Mouse (Mus musculus): ENCODE results near the gene Dmrtb1. TPM values are rescaled to one million over a fixed set of nuclear protein-coding genes. Genes with fewer than 3 reads are reported as not detected.

The Dmrtb1 gene
- polyA plus RNA-seq, 1 experiment from 2014 or later: 11.6 TPM

- 75% methylated on average over 5 of the region's 5 CpGs for WGBS
- H3K27ac ChIP-seq (ENCODE audit: low read depth, low read length): no peak overlapping the region
- H3K9me3 ChIP-seq (ENCODE audit: control insufficient read depth, low read length): no peaks in the 10 kb centered on the region
- no peak overlapping the region for H3K9ac ChIP-seq (ENCODE audit: low read length)
- H3K36me3 ChIP-seq (ENCODE audit: control insufficient read depth, insufficient read depth, low read length): no peaks in the 10 kb centered on the region
- DNase-seq (ENCODE audit: low spot score, missing footprints): no peak
- no peak overlapping the region for H3K4me2 ChIP-seq
- no peak overlapping the region for H3K4me3 ChIP-seq (ENCODE audit: low read depth, low read length)
- ATAC-seq (ENCODE audit: low FRiP score): no peak
- no peaks in the 10 kb centered on the region; the same call in 1 of the 2 replicates for H3K4me1 ChIP-seq (ENCODE audit: control insufficient read depth, insufficient read depth, low read length)
- peaks cover 10% of the 10 kb centered on the region for H3K27me3 ChIP-seq (ENCODE audit: control insufficient read depth, insufficient read depth, low read length)
Observed at GRCm38 (mm10) chr4:107670731-107671130, 13.3 kb downstream of the Dmrtb1 start.

GRCm38 (mm10) chr4:107668514-107668913 is 15.5 kb downstream of the Dmrtb1 start:
- H3K27me3 ChIP-seq (ENCODE audit: control insufficient read depth, insufficient read depth, low read length): peaks cover 10% of the 10 kb centered on the region
- H3K4me3 ChIP-seq (ENCODE audit: low read depth, low read length): no peak overlapping the region
- no peaks in the 10 kb centered on the region for H3K36me3 ChIP-seq (ENCODE audit: control insufficient read depth, insufficient read depth, low read length)
- DNase-seq (ENCODE audit: low spot score, missing footprints): no peak
- 93% methylated on average over 2 of the region's 2 CpGs for WGBS
- ATAC-seq (ENCODE audit: low FRiP score): no peak
- no peak overlapping the region for H3K27ac ChIP-seq (ENCODE audit: low read depth, low read length)
- H3K9me3 ChIP-seq (ENCODE audit: control insufficient read depth, low read length): no peaks in the 10 kb centered on the region
- no peaks in the 10 kb centered on the region for H3K4me1 ChIP-seq (ENCODE audit: control insufficient read depth, insufficient read depth, low read length)
- no peak overlapping the region for H3K9ac ChIP-seq (ENCODE audit: low read length)
- no peak overlapping the region for H3K4me2 ChIP-seq

- Histone ChIP-seq H3K9me3 (ENCODE audit: control insufficient read depth, low read length) (no peaks in the 10 kb centered on the region), H3K9ac (ENCODE audit: low read length) (no peak overlapping the region), H3K4me2 (no peak overlapping the region), H3K4me1 (ENCODE audit: control insufficient read depth, insufficient read depth, low read length) (peaks cover 5% of the 10 kb centered on the region; the same call in 1 of the 2 replicates), H3K27me3 (ENCODE audit: control insufficient read depth, insufficient read depth, low read length) (no peaks in the 10 kb centered on the region), H3K4me3 (ENCODE audit: low read depth, low read length) (no peak overlapping the region), H3K27ac (ENCODE audit: low read depth, low read length) (no peak overlapping the region), H3K36me3 (ENCODE audit: control insufficient read depth, insufficient read depth, low read length) (no peaks in the 10 kb centered on the region)
- 89% methylated on average over 11 of the region's 11 CpGs for WGBS
- no peak for DNase-seq (ENCODE audit: low spot score, missing footprints)
- no peak for ATAC-seq (ENCODE audit: low FRiP score)
Observed at GRCm38 (mm10) chr4:107660649-107661048, 23.4 kb downstream of the Dmrtb1 start.

GRCm38 (mm10) chr4:107653280-107653643 is 30.8 kb downstream of the Dmrtb1 start:
- H3K9me3 ChIP-seq (ENCODE audit: control insufficient read depth, low read length): no peaks in the 10 kb centered on the region
- H3K36me3 ChIP-seq (ENCODE audit: control insufficient read depth, insufficient read depth, low read length): no peaks in the 10 kb centered on the region
- no peak overlapping the region for H3K4me2 ChIP-seq
- no peak overlapping the region for H3K9ac ChIP-seq (ENCODE audit: low read length)
- H3K4me3 ChIP-seq (ENCODE audit: low read depth, low read length): no peak overlapping the region
- peaks cover 9% of the 10 kb centered on the region for H3K4me1 ChIP-seq (ENCODE audit: control insufficient read depth, insufficient read depth, low read length)
- H3K27ac ChIP-seq (ENCODE audit: low read depth, low read length): no peak overlapping the region
- ATAC-seq (ENCODE audit: low FRiP score) (0 out of 2 replicates have a peak, but pooled peaks have one; percentile 20), DNase-seq (ENCODE audit: low spot score, missing footprints) (no peak)
- 60% methylated on average over 5 of the region's 5 CpGs for WGBS
- no peaks in the 10 kb centered on the region for H3K27me3 ChIP-seq (ENCODE audit: control insufficient read depth, insufficient read depth, low read length)

- H3K36me3 ChIP-seq (ENCODE audit: control insufficient read depth, insufficient read depth, low read length): no peaks in the 10 kb centered on the region
Observed at GRCm38 (mm10) chr4:107652598-107653279, 31.3 kb downstream of the Dmrtb1 start.

GRCm38 (mm10) chr4:107651021-107651496 is 33.0 kb downstream of the Dmrtb1 start:
- Histone ChIP-seq H3K36me3 (ENCODE audit: control insufficient read depth, insufficient read depth, low read length) (no peaks in the 10 kb centered on the region), H3K27ac (ENCODE audit: low read depth, low read length) (no peak overlapping the region), H3K4me1 (ENCODE audit: control insufficient read depth, insufficient read depth, low read length) (peaks cover 9% of the 10 kb centered on the region), H3K4me3 (ENCODE audit: low read depth, low read length) (no peak overlapping the region), H3K27me3 (ENCODE audit: control insufficient read depth, insufficient read depth, low read length) (no peaks in the 10 kb centered on the region), H3K9me3 (ENCODE audit: control insufficient read depth, low read length) (no peaks in the 10 kb centered on the region), H3K9ac (ENCODE audit: low read length) (no peak overlapping the region), H3K4me2 (no peak overlapping the region)
- DNase-seq (ENCODE audit: low spot score, missing footprints) (peak; percentile 91), ATAC-seq (ENCODE audit: low FRiP score) (0 out of 2 replicates have a peak, but pooled peaks have one; percentile 49)
- 30% methylated on average over 12 of the region's 12 CpGs for WGBS

More at GRCm38 (mm10) chr4:107652598-107653279, 31.3 kb downstream of the Dmrtb1 start:
- 15% methylated on average over 7 of the region's 7 CpGs for WGBS
- no peak overlapping the region for H3K4me2 ChIP-seq
- H3K9ac ChIP-seq (ENCODE audit: low read length): no peak overlapping the region
- H3K4me1 ChIP-seq (ENCODE audit: control insufficient read depth, insufficient read depth, low read length): peaks cover 9% of the 10 kb centered on the region
- peak; percentile 88 for ATAC-seq (ENCODE audit: low FRiP score)
- H3K27me3 ChIP-seq (ENCODE audit: control insufficient read depth, insufficient read depth, low read length): no peaks in the 10 kb centered on the region
- peak; percentile 97 for DNase-seq (ENCODE audit: low spot score, missing footprints)
- H3K27ac ChIP-seq (ENCODE audit: low read depth, low read length): no peak overlapping the region
- H3K4me3 ChIP-seq (ENCODE audit: low read depth, low read length): no peak overlapping the region
- H3K9me3 ChIP-seq (ENCODE audit: control insufficient read depth, low read length): no peaks in the 10 kb centered on the region

GRCm38 (mm10) chr4:107648959-107649485 is 35.0 kb downstream of the Dmrtb1 start:
- DNase-seq (ENCODE audit: low spot score, missing footprints): no peak
- WGBS: 88% methylated on average over 5 of the region's 5 CpGs

GRCm38 (mm10) chr4:107641624-107642023 is 42.4 kb downstream of the Dmrtb1 start:
- no peaks in the 10 kb centered on the region for H3K27me3 ChIP-seq (ENCODE audit: control insufficient read depth, insufficient read depth, low read length)
- H3K36me3 ChIP-seq (ENCODE audit: control insufficient read depth, insufficient read depth, low read length): no peaks in the 10 kb centered on the region
- H3K9ac ChIP-seq (ENCODE audit: low read length): no peak overlapping the region
- no peak overlapping the region for H3K4me3 ChIP-seq (ENCODE audit: low read depth, low read length)
- H3K9me3 ChIP-seq (ENCODE audit: control insufficient read depth, low read length): no peaks in the 10 kb centered on the region
- peaks cover 2% of the 10 kb centered on the region; the same call in 1 of the 2 replicates for H3K4me1 ChIP-seq (ENCODE audit: control insufficient read depth, insufficient read depth, low read length)
- 72% methylated on average over 4 of the region's 4 CpGs for WGBS
- no peak for DNase-seq (ENCODE audit: low spot score, missing footprints)
- no peak for ATAC-seq (ENCODE audit: low FRiP score)
- H3K27ac ChIP-seq (ENCODE audit: low read depth, low read length): no peak overlapping the region
- H3K4me2 ChIP-seq: no peak overlapping the region

More at GRCm38 (mm10) chr4:107648959-107649485, 35.0 kb downstream of the Dmrtb1 start:
- ATAC-seq (ENCODE audit: low FRiP score): no peak
- H3K36me3 ChIP-seq (ENCODE audit: control insufficient read depth, insufficient read depth, low read length): no peaks in the 10 kb centered on the region
- H3K4me3 ChIP-seq (ENCODE audit: low read depth, low read length): no peak overlapping the region
- no peak overlapping the region for H3K27ac ChIP-seq (ENCODE audit: low read depth, low read length)
- no peak overlapping the region for H3K4me2 ChIP-seq
- H3K9ac ChIP-seq (ENCODE audit: low read length): no peak overlapping the region
- H3K4me1 ChIP-seq (ENCODE audit: control insufficient read depth, insufficient read depth, low read length): peaks cover 9% of the 10 kb centered on the region
- no peaks in the 10 kb centered on the region for H3K27me3 ChIP-seq (ENCODE audit: control insufficient read depth, insufficient read depth, low read length)
- no peaks in the 10 kb centered on the region for H3K9me3 ChIP-seq (ENCODE audit: control insufficient read depth, low read length)

- no peaks in the 10 kb centered on the region for H3K27me3 ChIP-seq (ENCODE audit: control insufficient read depth, insufficient read depth, low read length)
Observed at GRCm38 (mm10) chr4:107638303-107638702, 45.7 kb downstream of the Dmrtb1 start.

More at GRCm38 (mm10) chr4:107638303-107638702, 45.7 kb downstream of the Dmrtb1 start:
- no peaks in the 10 kb centered on the region for H3K9me3 ChIP-seq (ENCODE audit: control insufficient read depth, low read length)
- no peak overlapping the region for H3K4me2 ChIP-seq
- H3K4me1 ChIP-seq (ENCODE audit: control insufficient read depth, insufficient read depth, low read length): peaks cover 2% of the 10 kb centered on the region; the same call in 1 of the 2 replicates
- 88% methylated on average over 10 of the region's 10 CpGs for WGBS
- no peak overlapping the region for H3K27ac ChIP-seq (ENCODE audit: low read depth, low read length)
- no peaks in the 10 kb centered on the region for H3K36me3 ChIP-seq (ENCODE audit: control insufficient read depth, insufficient read depth, low read length)
- H3K4me3 ChIP-seq (ENCODE audit: low read depth, low read length): no peak overlapping the region
- no peak overlapping the region for H3K9ac ChIP-seq (ENCODE audit: low read length)
- DNase-seq (ENCODE audit: low spot score, missing footprints) (no peak), ATAC-seq (ENCODE audit: low FRiP score) (no peak)

Data from midbrain, embryonic 11.5 days (tissue).